Comparison of ENCODE assay signal across 12 mouse cellular contexts in the genomic region with DNA sequence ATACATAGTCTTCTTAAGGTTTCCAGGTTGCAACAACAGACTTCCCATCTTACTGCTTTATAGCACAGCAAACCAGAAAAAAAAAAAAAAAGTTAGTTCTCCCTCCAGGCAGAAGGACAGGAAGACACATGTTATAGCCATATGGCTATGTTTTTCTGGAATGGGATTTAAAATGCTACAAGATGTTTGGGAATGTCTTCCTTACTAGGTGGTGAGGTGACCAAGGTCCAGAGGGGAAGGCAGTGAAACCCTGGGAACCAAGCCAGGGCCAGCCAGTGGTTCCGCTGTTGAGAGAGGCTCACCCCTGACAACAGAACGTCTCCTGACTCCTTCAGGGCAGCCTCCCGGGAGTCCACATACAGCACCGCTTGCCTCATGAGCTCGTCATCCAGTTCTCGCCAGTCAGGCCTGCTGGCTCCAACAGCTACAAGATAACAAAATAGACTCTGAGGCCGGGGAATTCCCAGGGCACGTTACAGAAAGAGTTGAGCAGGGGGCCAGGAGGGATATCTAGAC. TPM values are rescaled to one million over a fixed set of nuclear protein-coding genes. Genes with fewer than 3 reads are reported as not detected.
DNase-seq lines count a peak whose midpoint lies in the region; ATAC-seq and TF ChIP-seq lines count a peak whose summit lies in the region.
"Had no signal": no experiment of that assay in that cellular context is flagged by ENCODE, and none has a peak within 500 bp of the region (broad histone marks: within the 10 kb centered on the region; RNA-seq: fewer than 3 reads in every experiment).

No protein-coding gene starts in this region.

- no peak for DNase-seq in hindbrain, postnatal 0 days (ENCODE audit: low spot score)
- DNase-seq in hindbrain, embryonic 11.5 days (ENCODE audit: low spot score): no peak
- peak; percentile 44 to 49 for DNase-seq in cerebellum, postnatal 10 days
- DNase-seq in kidney, adult 2 months: peak; percentile 92
- DNase-seq in adrenal gland, adult 18-20 months (ENCODE audit: low spot score in 2 of 2): no peak
- DNase-seq in urinary bladder, postnatal 36 days (ENCODE audit: low spot score in 2 of 2): no peak
- DNase-seq: right cerebral cortex, adult 18-20 months; thymus, postnatal 25 days had no signal

- no peak for TF ChIP-seq POLR2A in kidney, adult 2 months (IDR thresholded peaks at IDR 0.05; ENCODE audit: low read depth, low read length)
- no peak for TF ChIP-seq POLR2A in small intestine, adult 2 months (IDR thresholded peaks at IDR 0.05; ENCODE audit: low read depth, low read length)

- H3K27me3 ChIP-seq in hindbrain, postnatal 0 days (ENCODE audit: insufficient read depth, low read length): no peaks in the 10 kb centered on the region
- H3K27me3 ChIP-seq in hindbrain, embryonic 11.5 days (ENCODE audit: control insufficient read depth, insufficient read depth, low read length): no peaks in the 10 kb centered on the region
- no peaks in the 10 kb centered on the region for H3K27me3 ChIP-seq in kidney, adult 2 months (replicated peaks; ENCODE audit: control insufficient read depth, insufficient read depth, low read length)
- no peaks in the 10 kb centered on the region for H3K27me3 ChIP-seq in small intestine, adult 2 months (ENCODE audit: control insufficient read depth, insufficient read depth, low read length)

- no peaks in the 10 kb centered on the region for H3K36me3 ChIP-seq in hindbrain, postnatal 0 days (ENCODE audit: insufficient read depth, low read length)
- H3K36me3 ChIP-seq in hindbrain, embryonic 11.5 days (ENCODE audit: control insufficient read depth, insufficient read depth, low read length): no peaks in the 10 kb centered on the region
- no peaks in the 10 kb centered on the region for H3K36me3 ChIP-seq in kidney, adult 2 months (ENCODE audit: control insufficient read depth, insufficient read depth, low read length)
- peaks cover 4% of the 10 kb centered on the region for H3K36me3 ChIP-seq in small intestine, adult 2 months (ENCODE audit: control insufficient read depth, insufficient read depth, low read length)

- no peak for TF ChIP-seq CTCF in hindbrain, postnatal 0 days (IDR thresholded peaks at IDR 0.05; ENCODE audit: low read depth)
- TF ChIP-seq CTCF in kidney, adult 2 months (conservative IDR thresholded peaks at IDR 0.05; ENCODE audit: insufficient read depth, insufficient read length, low read depth, low read length): no peak
- no peak for TF ChIP-seq CTCF in small intestine, adult 2 months (IDR thresholded peaks at IDR 0.05; ENCODE audit: extremely low read depth, insufficient read length, insufficient replicate concordance, low read depth, low read length)

- H3K4me3 ChIP-seq in hindbrain, postnatal 0 days (ENCODE audit: low read length): no peak overlapping the region
- H3K4me3 ChIP-seq in hindbrain, embryonic 11.5 days (ENCODE audit: low read depth, low read length): no peak overlapping the region
- no peak overlapping the region for H3K4me3 ChIP-seq in kidney, adult 2 months (ENCODE audit: insufficient read depth, low read depth, low read length)
- no peak overlapping the region for H3K4me3 ChIP-seq in small intestine, adult 2 months (ENCODE audit: low read depth, low read length)

- H3K4me1 ChIP-seq in hindbrain, postnatal 0 days (ENCODE audit: insufficient read depth, low read length): no peaks in the 10 kb centered on the region
- no peaks in the 10 kb centered on the region for H3K4me1 ChIP-seq in hindbrain, embryonic 11.5 days (replicated peaks; ENCODE audit: control insufficient read depth, insufficient read depth, low read length)
- peaks cover 13% of the 10 kb centered on the region for H3K4me1 ChIP-seq in kidney, adult 2 months (ENCODE audit: control insufficient read depth, insufficient read depth, low read length)
- peaks cover 25% of the 10 kb centered on the region for H3K4me1 ChIP-seq in small intestine, adult 2 months (ENCODE audit: control insufficient read depth, insufficient read depth, insufficient read length, low read length)

- H3K9ac ChIP-seq in hindbrain, postnatal 0 days (replicated peaks; ENCODE audit: low read length): no peak overlapping the region
- H3K9ac ChIP-seq in hindbrain, embryonic 11.5 days (ENCODE audit: low read depth, low read length): no peak overlapping the region
- H3K9ac ChIP-seq: liver, embryonic 14.5 days had no signal

- H3K4me2 ChIP-seq in hindbrain, postnatal 0 days (ENCODE audit: low read depth, low read length): no peak overlapping the region
- no peak overlapping the region for H3K4me2 ChIP-seq in hindbrain, embryonic 11.5 days (replicated peaks; ENCODE audit: low read depth, low read length)

- no peaks in the 10 kb centered on the region for H3K9me3 ChIP-seq in hindbrain, postnatal 0 days (ENCODE audit: low read length)
- H3K9me3 ChIP-seq in hindbrain, embryonic 11.5 days (ENCODE audit: control insufficient read depth, low read length): no peaks in the 10 kb centered on the region

- WGBS in hindbrain, postnatal 0 days: 33% methylated on average over 8 of the region's 8 CpGs
- 69% methylated on average over 8 of the region's 8 CpGs for WGBS in hindbrain, embryonic 11.5 days
- 34% methylated on average over 8 of the region's 8 CpGs for WGBS in kidney, adult 2 months
- 15% methylated on average over 8 of the region's 8 CpGs for WGBS in small intestine, adult 2 months

- peak; percentile 43; the same call in 1 of the 2 replicates for ATAC-seq in hindbrain, postnatal 0 days
- no peak for ATAC-seq in hindbrain, embryonic 11.5 days (ENCODE audit: low FRiP score)

- no peak overlapping the region for H3K27ac ChIP-seq in hindbrain, postnatal 0 days
- no peak overlapping the region for H3K27ac ChIP-seq in hindbrain, embryonic 11.5 days (ENCODE audit: low read depth, low read length)
- H3K27ac ChIP-seq in kidney, adult 2 months (ENCODE audit: insufficient read depth, low read depth, low read length): peak overlapping the region; percentile 83
- H3K27ac ChIP-seq in small intestine, adult 2 months (ENCODE audit: insufficient read depth, low read depth, low read length): peak overlapping the region; percentile 80
- H3K27ac ChIP-seq: liver, embryonic 14.5 days had no signal

RNA-seq across cellular contexts. Expression of a gene that starts 11.7 kb away (rescaled TPM):
- 9.4 and 16.9 TPM in 2 replicates for total RNA-seq in hindbrain, postnatal 0 days (2014; rRNA removed)
- polyA plus RNA-seq in hindbrain, postnatal 0 days (2015; fragmentation: Nextera tagmentation; extraction: Ambion mirVana): 8.1 and 8.7 TPM in 2 replicates
- polyA plus RNA-seq in hindbrain, embryonic 11.5 days (2014; fragmentation: Nextera tagmentation; extraction: Ambion mirVana): 28.4 and 32.0 TPM in 2 replicates
- 30.2 and 30.9 TPM in 2 replicates for polyA plus RNA-seq in kidney, adult 2 months (2012; rRNA removed)
- polyA plus RNA-seq in small intestine, adult 2 months (2012; rRNA removed): 1.7 and 2.0 TPM in 2 replicates
- 1 to 10 TPM; 1.2 to 3.6 TPM for total RNA-seq in adrenal gland, adult 18-20 months (2021)
- total RNA-seq: MEL; monocyte, adult 5-6 weeks had no signal

RNA-seq across cellular contexts. Expression of a gene that starts 13.6 kb away (rescaled TPM):
- not detected in 2 replicates for total RNA-seq in hindbrain, postnatal 0 days (2014; rRNA removed)
- polyA plus RNA-seq in hindbrain, postnatal 0 days (2015; fragmentation: Nextera tagmentation; extraction: Ambion mirVana): not detected in 2 replicates
- not detected in 2 replicates for polyA plus RNA-seq in hindbrain, embryonic 11.5 days (2014; fragmentation: Nextera tagmentation; extraction: Ambion mirVana)
- 0.03 and 0.06 TPM in 2 replicates for polyA plus RNA-seq in kidney, adult 2 months (2012; rRNA removed)
- polyA plus RNA-seq in small intestine, adult 2 months (2012; rRNA removed): 0.03 and 0.20 TPM in 2 replicates
- not detected for total RNA-seq in adrenal gland, adult 18-20 months (2021)
- total RNA-seq: MEL; monocyte, adult 5-6 weeks had no signal

RNA-seq across cellular contexts. Expression of a gene that starts 16.6 kb away (rescaled TPM):
- not detected in 2 replicates for total RNA-seq in hindbrain, postnatal 0 days (2014; rRNA removed)
- not detected in 2 replicates for polyA plus RNA-seq in hindbrain, postnatal 0 days (2015; fragmentation: Nextera tagmentation; extraction: Ambion mirVana)
- 0.08 TPM in 1 of 2 replicates, not detected in the other for polyA plus RNA-seq in hindbrain, embryonic 11.5 days (2014; fragmentation: Nextera tagmentation; extraction: Ambion mirVana)
- polyA plus RNA-seq in kidney, adult 2 months (2012; rRNA removed): 10.8 and 15.0 TPM in 2 replicates
- polyA plus RNA-seq in small intestine, adult 2 months (2012; rRNA removed): 7.3 and 20.9 TPM in 2 replicates
- total RNA-seq in adrenal gland, adult 18-20 months (2021): under 1 TPM; 0.22 to 0.33 TPM
- total RNA-seq: MEL; monocyte, adult 5-6 weeks had no signal

RNA-seq across cellular contexts. Expression of a gene that starts 45.1 kb away (rescaled TPM):
- total RNA-seq in hindbrain, postnatal 0 days (2014; rRNA removed): not detected in 2 replicates
- polyA plus RNA-seq in hindbrain, postnatal 0 days (2015; fragmentation: Nextera tagmentation; extraction: Ambion mirVana): not detected in 2 replicates
- not detected in 2 replicates for polyA plus RNA-seq in hindbrain, embryonic 11.5 days (2014; fragmentation: Nextera tagmentation; extraction: Ambion mirVana)
- not detected in 2 replicates for polyA plus RNA-seq in kidney, adult 2 months (2012; rRNA removed)
- 0.04 and 0.05 TPM in 2 replicates for polyA plus RNA-seq in small intestine, adult 2 months (2012; rRNA removed)
- total RNA-seq in adrenal gland, adult 18-20 months (2021): not detected
- total RNA-seq: MEL; monocyte, adult 5-6 weeks had no signal
- polyA plus RNA-seq: liver, embryonic 14.5 days had no signal

Comparison
In these comparisons a context has a peak if more than half of its experiments do, and no peak if none do; other contexts are left out.
1. DNase-seq: peak in cerebellum, postnatal 10 days (2 of 2) and kidney, adult 2 months (single experiment); none in hindbrain, postnatal 0 days (single experiment), hindbrain, embryonic 11.5 days (single experiment), adrenal gland, adult 18-20 months (0 of 2) and urinary bladder, postnatal 36 days (0 of 2).
2. H3K27ac ChIP-seq: peak in kidney, adult 2 months (single experiment) and small intestine, adult 2 months (single experiment); none in hindbrain, postnatal 0 days (single experiment) and hindbrain, embryonic 11.5 days (single experiment).